Mouse (Mus musculus) embryonic facial prominence, embryonic 14.5 days (tissue): ENCODE data around the gene Zfp712. TPM values are rescaled to one million over a fixed set of nuclear protein-coding genes. Genes with fewer than 3 reads are reported as not detected.

Source experiments
- ATAC-seq: fragments of 200-750 bp; cut with Nextera tagmentation; 2 replicates; pipeline ENCODE4 v1.8.0; 2017; ENCODE audit warnings: low read depth, moderate number of reproducible peaks, moderate TSS enrichment
- DNase-seq: peaks from one replicate; pipeline ENCODE4 v3.0.0-alpha.2; 2015; ENCODE audit warnings: low spot score
- H3K27ac ChIP-seq: fragments of 300-500 bp; sonication (generic); replicated peaks from 2 replicates; pipeline ENCODE4 v1.5.1; 2014; ENCODE audit warnings: low read depth, mild to moderate bottlenecking, low read length, moderate library complexity
- H3K27me3 ChIP-seq: fragments of 300-500 bp; sonication (generic); replicated peaks from 2 replicates; pipeline ENCODE4 v1.6.1; 2014; ENCODE audit warnings: low read length; ENCODE audit not compliant: control insufficient read depth, insufficient read depth
- H3K36me3 ChIP-seq: fragments of 300-500 bp; sonication (generic); 2 replicates; pipeline ENCODE4 v1.6.1; 2014; ENCODE audit warnings: low read length, mixed read lengths; ENCODE audit not compliant: control insufficient read depth, insufficient read depth
- H3K4me1 ChIP-seq: fragments of 300-500 bp; sonication (generic); 2 replicates; pipeline ENCODE4 v1.6.1; 2014; ENCODE audit warnings: antibody characterized with exemption, low read length; ENCODE audit not compliant: control insufficient read depth, insufficient read depth
- H3K4me2 ChIP-seq: fragments of 300-500 bp; sonication (generic); 2 replicates; pipeline ENCODE4 v1.6.1; 2014; ENCODE audit warnings: low read depth, mild to moderate bottlenecking, low read length, moderate library complexity, mixed read lengths
- H3K4me3 ChIP-seq: fragments of 300-500 bp; sonication (generic); 2 replicates; pipeline ENCODE4 v1.5.1; 2014; ENCODE audit warnings: low read depth, mild to moderate bottlenecking, low read length
- H3K9ac ChIP-seq: fragments of 300-500 bp; sonication (generic); 2 replicates; pipeline ENCODE4 v1.6.1; 2014; ENCODE audit warnings: low read depth, mild to moderate bottlenecking, low read length, moderate library complexity, mixed read lengths
- H3K9me3 ChIP-seq: fragments of 300-500 bp; sonication (generic); 2 replicates; pipeline ENCODE4 v1.6.1; 2016; ENCODE audit warnings: low read length; ENCODE audit not compliant: control insufficient read depth
- WGBS: fragments of 180-500 bp; shearing (Covaris S2); extraction: QIAGEN DNeasy Blood & Tissue Kit; methylation state at CpG from one replicate; pipeline ENCODE4 v1.1.7; 2014; 5-methylcytosine and 5-hydroxymethylcytosine counted together
- polyA plus RNA-seq: library from polyadenylated mRNA; unstranded; fragments of >200 nt; fragmentation: Nextera tagmentation; extraction: Ambion mirVana; gene quantifications from 2 replicates; pipeline ENCODE4 v1.2.1, GENCODE M21; 2014

Zfp712 gene
- polyA plus RNA-seq, 1 experiment from 2014 or later, result 4.0 TPM

DNA sequence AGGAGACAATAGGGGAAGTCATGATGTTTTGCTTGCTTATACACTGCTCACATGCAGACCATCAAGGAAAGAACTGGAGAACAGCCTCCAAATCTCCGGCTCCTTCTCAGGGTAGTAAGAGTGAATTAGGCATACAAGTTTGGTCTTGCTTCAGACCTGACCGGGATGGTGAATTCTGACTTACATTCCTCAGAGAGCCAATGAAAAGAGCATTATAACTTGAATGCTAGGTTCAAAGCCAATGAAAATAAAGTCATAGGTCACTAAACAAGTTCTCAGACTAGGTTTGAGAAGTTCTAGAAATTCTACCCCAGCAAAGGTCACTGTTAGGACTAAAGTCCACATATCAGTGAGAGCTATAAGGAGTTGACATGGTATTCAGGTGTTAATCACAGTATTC lies 16.3 kb upstream of the Zfp712 start:
- ATAC-seq (no peak), DNase-seq (no peak)
- 93% methylated on average over 2 of the region's 2 CpGs for WGBS
- H3K9ac ChIP-seq, result no peak overlapping the region
- peaks cover 45% of the 10 kb centered on the region for H3K36me3 ChIP-seq
- no peaks in the 10 kb centered on the region for H3K27me3 ChIP-seq
- peaks cover 35% of the 10 kb centered on the region for H3K9me3 ChIP-seq
- H3K4me3 ChIP-seq, result no peak overlapping the region
- H3K4me1 ChIP-seq, result peaks cover 8% of the 10 kb centered on the region; the same call in 1 of the 2 replicates
- no peak overlapping the region for H3K27ac ChIP-seq
- no peak overlapping the region for H3K4me2 ChIP-seq

GRCm38 (mm10) chr13:67072786-67073185 lies 11.8 kb upstream of the Zfp712 start:
- no peaks in the 10 kb centered on the region for H3K27me3 ChIP-seq
- DNase-seq, result no peak
- WGBS, result 96% methylated on average over 2 of the region's 2 CpGs
- no peak overlapping the region for H3K4me3 ChIP-seq
- no peak for ATAC-seq
- H3K9me3 ChIP-seq, result peaks cover 66% of the 10 kb centered on the region
- H3K4me2 ChIP-seq, result no peak overlapping the region
- no peak overlapping the region for H3K9ac ChIP-seq
- peaks cover 77% of the 10 kb centered on the region for H3K36me3 ChIP-seq
- H3K4me1 ChIP-seq, result no peaks in the 10 kb centered on the region
- H3K27ac ChIP-seq, result no peak overlapping the region

DNA sequence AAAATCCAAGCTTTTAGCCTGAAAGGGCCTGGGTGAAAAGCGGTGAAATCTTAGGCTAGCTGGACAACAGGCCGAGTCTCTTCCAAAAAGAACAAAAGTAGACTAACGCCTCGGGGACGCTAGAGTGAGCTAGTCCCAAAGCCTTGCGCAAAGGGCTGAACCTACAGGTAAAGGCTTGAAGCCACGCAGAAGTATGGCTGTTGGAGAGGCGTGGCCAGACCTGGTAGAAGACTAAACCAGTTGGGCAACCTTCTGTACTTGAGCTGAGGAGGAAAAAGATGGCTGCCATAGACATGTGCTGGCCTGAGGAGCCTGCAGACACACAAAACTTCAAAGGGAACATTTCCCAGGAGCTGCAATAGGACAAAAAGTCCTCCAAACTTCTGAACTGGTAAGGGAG lies 4.4 kb upstream of the Zfp712 start:
- H3K9ac ChIP-seq, result no peak overlapping the region
- H3K4me1 ChIP-seq, result no peaks in the 10 kb centered on the region
- H3K27me3 ChIP-seq, result no peaks in the 10 kb centered on the region
- ATAC-seq, result no peak
- peaks cover 41% of the 10 kb centered on the region for H3K9me3 ChIP-seq
- H3K4me3 ChIP-seq, result no peak overlapping the region
- WGBS, result 83% methylated on average over 8 of the region's 8 CpGs
- no peak overlapping the region for H3K27ac ChIP-seq
- H3K4me2 ChIP-seq, result no peak overlapping the region
- peaks cover 30% of the 10 kb centered on the region for H3K36me3 ChIP-seq
- peak; percentile 38 for DNase-seq

DNA sequence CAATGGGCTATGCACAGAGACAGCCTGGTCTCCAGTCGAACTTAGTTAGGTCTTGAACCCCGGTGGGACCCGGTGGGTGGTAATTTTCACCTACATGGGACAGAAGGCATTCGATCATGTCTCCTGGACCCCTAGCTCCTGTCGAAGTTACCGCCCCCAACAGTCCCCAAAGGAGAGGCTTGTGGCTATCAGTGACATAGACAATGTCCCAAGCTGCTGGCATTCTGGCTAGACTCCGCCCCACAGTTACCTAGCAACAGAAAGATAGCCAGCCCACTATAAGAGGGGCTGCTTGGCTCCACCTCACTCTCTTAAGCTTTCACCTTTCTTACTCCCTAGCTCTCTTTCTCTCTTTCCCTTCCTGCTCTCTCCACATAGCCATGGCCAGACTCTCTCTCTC lies 1.5 kb upstream of the Zfp712 start:
- Histone ChIP-seq H3K9ac (no peak overlapping the region), H3K4me2 (no peak overlapping the region), H3K27ac (no peak overlapping the region), H3K27me3 (no peaks in the 10 kb centered on the region), H3K4me1 (peaks cover 3% of the 10 kb centered on the region; the same call in 1 of the 2 replicates), H3K9me3 (peaks cover 15% of the 10 kb centered on the region; the same call in 1 of the 2 replicates), H3K36me3 (peaks cover 6% of the 10 kb centered on the region; the same call in 1 of the 2 replicates), H3K4me3 (no peak overlapping the region)
- DNase-seq, result no peak
- ATAC-seq, result no peak
- 68% methylated on average over 6 of the region's 7 CpGs for WGBS

- Histone ChIP-seq H3K36me3 (no peaks in the 10 kb centered on the region), H3K4me1 (peaks cover 3% of the 10 kb centered on the region; the same call in 1 of the 2 replicates), H3K4me2 (peak overlapping the region; percentile 62), H3K27me3 (no peaks in the 10 kb centered on the region), H3K27ac (peak overlapping the region; percentile 82; the same call in 1 of the 2 replicates), H3K9ac (peak overlapping the region; percentile 73), H3K4me3 (peak overlapping the region; percentile 59), H3K9me3 (0 out of 2 replicates have a peak, but pooled peaks cover 4% of the 10 kb centered on the region)
- ATAC-seq (0 out of 2 replicates have a peak, but pooled peaks have one; percentile 12), DNase-seq (peak; percentile 11)
- WGBS, result 3% methylated on average over 12 of the region's 12 CpGs
These were observed 697 bp downstream of the Zfp712 start for GRCm38 (mm10) chr13:67060161-67060785.

Other genes with a start within 250 kb of the Zfp712 start
- gene Gm10767, start 156.3 kb downstream of the Zfp712 start, polyA plus RNA-seq, result 0.14 and 1.5 TPM in 2 replicates
- gene Zfp708, start 36.8 kb upstream of the Zfp712 start, polyA plus RNA-seq, result 4.1 and 5.7 TPM in 2 replicates
- gene Gm28557, start 47.4 kb upstream of the Zfp712 start, polyA plus RNA-seq, result 2.3 and 3.7 TPM in 2 replicates
- gene Rslcan18, start 55.1 kb upstream of the Zfp712 start, polyA plus RNA-seq, result 0.24 and 0.31 TPM in 2 replicates
- gene Zfp759, start 60.5 kb upstream of the Zfp712 start, polyA plus RNA-seq, result 2.7 TPM in 2 replicates
- 5.1 and 5.9 TPM in 2 replicates for gene Rsl1, start 112.0 kb upstream of the Zfp712 start, polyA plus RNA-seq
- 1.4 and 1.8 TPM in 2 replicates for gene Zfp455, start 133.3 kb upstream of the Zfp712 start, polyA plus RNA-seq
- gene Zfp458, start 217.3 kb upstream of the Zfp712 start, polyA plus RNA-seq, result 1.8 and 2.0 TPM in 2 replicates
- 0.68 and 0.83 TPM in 2 replicates for gene Zfp457, start 245.3 kb upstream of the Zfp712 start, polyA plus RNA-seq